Mouse (Mus musculus) gastrocnemius, postnatal 14 days (tissue): ENCODE results near the gene Col19a1. TPM values are rescaled to one million over a fixed set of nuclear protein-coding genes. Genes with fewer than 3 reads are reported as not detected.

Source experiments
- DNase-seq: peaks from one replicate; pipeline ENCODE4 v3.0.0; 2021; ENCODE audit warnings: mixed read lengths
- intact Hi-C: fragments of 180-260 bp; cut with DNase I; formaldehyde crosslinking; loops from one replicate; pipeline ENCODE4 v1.15.1; 2025; ENCODE audit warnings: low total_unique reads
- total RNA-seq, 2 experiments: library from RNA; stranded (reverse); gene quantifications; 2 replicates each; pipeline ENCODE4 v1.2.3; 2021

Gene Col19a1
- total RNA-seq, 2 experiments from 2014 or later = 3.6 TPM

DNA sequence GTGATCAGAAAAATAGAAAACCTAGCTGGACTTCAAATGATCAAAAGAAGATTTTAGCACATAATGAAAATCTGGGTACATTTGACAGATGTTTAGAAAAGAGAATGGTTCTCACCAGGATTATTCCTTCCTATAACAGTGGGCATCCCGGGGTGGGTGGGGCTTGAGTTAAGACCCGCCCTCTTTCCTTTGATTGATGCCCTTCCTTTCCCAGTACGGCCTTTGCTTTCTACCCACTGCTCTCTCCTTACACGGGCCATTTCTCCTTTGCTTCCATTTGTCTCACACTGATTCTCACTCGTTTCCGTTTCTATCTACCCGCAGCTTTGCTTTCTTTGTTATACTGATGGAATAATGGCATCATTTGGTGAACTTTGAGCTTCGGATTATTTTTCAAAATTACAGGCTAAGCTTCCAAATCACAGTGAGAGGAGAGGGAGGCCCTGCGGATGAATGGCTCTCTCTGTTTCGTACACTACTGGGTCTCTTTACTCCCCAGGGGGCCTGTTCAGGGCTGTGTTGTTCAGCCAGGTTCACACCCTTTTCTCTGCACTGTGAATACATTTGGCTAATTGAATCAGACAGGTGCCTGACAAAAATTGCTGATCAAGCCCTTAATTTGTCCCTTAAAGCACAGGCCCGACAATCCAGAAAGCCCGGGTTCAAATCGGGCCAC, 341.4 kb downstream of the Col19a1 start:
- no peak for DNase-seq
- intact Hi-C loops = loop anchor here (10.0 kb wide), 1 partner anchor 111 kb away; no protein-coding TSS in a partner anchor

DNA sequence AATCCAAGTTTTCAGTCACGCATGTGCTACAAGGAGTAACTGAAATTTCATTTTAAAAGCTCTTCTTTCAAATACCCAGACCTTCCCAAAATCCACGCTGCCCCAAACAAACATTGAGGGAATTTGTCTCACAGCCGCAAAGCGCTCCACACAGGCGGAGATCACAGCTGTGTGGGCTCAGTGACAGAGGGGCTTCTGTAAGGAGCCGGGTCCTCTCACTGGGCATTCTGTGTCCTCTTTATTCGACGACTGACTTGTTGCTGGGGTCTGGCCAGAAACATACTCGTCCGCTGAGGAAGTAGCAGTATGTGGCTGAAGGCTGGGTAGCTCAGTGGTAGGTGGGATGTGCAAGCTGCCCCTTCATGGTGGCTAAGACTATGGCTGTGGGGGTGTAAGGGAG, 342.3 kb downstream of the Col19a1 start:
- no peak for DNase-seq
- intact Hi-C loops = loop anchor here (10.0 kb wide), 1 partner anchor 110 kb away; no protein-coding TSS in a partner anchor

DNA sequence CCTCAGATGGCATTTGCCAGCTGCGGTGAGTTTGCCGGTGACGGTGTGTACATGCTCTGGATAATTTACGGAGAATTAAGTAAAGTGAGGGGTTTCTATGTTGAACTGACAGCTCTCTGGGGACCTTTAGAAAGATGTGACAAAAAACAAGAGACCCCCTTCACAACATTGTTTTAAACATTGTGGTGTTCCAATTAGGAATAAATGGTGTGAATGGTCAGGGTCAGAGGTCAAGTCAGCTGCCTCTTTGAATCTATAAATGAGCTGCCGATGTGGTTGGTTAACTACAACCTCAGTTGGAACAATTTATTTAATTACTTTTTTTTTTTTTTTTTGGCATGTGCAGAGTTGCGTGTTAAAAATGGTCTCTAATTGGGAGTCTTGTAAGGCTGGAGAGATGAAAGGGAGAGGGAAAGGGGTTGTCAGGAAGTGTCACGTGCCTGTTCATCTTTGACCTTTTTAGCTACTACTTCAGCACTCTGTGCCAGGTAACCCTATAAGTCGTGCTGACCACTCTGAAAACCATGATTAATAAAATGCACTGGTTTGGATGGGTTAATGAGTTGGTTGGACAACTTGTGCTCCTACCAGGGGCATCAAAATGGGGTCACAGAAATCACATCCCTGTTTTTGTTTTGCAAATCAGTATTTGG, 347.1 kb downstream of the Col19a1 start:
- intact Hi-C loops = loop anchor here (10.0 kb wide), 1 partner anchor 105 kb away; no protein-coding TSS in a partner anchor
- no peak for DNase-seq

DNA sequence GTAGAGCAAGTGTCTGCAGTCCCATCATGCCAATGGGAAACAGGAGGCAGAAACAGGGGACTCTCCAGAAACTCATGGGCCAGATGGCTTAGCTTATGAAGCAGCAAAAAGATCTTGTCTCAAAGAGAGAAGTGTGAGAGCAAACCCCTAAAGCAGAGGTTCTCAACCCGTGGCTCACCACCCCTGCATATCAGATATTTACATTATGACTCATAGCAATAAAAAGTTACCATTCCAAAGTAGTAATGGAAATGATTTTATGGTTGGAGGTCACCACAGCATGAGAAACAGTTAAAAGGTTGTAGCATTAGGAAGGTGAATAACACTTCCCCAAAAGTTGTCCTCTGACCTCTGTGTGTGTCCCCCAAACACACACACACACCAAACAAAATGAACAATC, 350.9 kb downstream of the Col19a1 start:
- DNase-seq = no peak
- intact Hi-C loops = no loop called here

DNA sequence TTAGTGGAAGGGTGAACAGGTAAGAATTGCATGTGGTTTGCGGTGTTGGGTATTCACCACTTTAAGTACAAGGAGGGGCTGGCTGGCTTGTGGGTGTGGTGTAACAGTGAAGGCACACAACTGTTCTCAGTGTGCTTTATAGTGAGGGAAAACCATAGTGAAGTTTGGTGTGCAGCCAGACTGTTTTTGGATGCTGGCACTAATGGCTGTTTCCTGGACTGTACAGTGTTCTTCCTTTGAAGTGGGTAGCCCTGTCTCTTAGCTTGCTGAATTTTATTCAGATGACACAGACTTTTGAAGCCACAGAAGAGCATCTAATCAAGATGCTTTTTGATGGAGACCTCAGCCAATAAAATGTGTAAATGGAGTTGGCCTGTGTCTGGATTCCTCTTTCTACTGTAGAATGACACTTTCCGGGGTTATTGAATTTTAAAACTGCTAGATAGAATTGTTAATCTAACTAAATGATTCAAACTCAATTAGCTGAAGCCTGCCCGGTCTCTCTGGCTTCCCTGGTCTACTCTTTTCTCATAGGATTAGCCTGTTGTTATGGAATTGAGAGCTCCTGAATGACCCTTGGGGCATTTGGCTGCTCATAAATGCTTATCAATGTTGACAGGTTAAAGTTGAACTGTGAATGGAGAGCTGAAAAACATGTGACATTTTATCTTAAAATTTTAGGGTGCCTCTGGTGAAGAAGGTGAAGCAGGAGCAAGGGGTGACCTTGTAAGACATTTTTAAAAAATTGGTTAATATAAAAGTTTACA, 355.6 kb downstream of the Col19a1 start:
- no peak for DNase-seq
- intact Hi-C loops = no loop called here

DNA sequence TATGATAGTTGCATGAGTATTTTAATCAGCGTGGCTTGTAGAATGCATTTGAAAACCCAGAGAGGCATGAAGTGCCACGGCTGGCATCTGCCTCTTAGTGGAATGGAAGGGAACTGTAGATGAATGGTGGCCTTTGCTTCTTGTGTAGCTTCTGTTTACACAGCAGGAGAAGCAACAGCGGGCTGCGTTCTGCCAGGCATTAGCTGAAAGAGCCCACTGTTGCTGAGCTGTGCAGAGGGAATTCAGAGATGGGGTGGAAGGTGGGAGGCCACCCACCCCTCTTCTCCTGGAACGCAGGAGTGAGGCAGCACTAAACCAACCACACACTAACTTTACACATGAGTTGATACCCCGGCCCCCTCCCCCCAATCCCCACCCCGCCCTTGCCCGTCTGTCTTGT, 356.8 kb downstream of the Col19a1 start:
- no peak for DNase-seq
- intact Hi-C loops = no loop called here

DNA sequence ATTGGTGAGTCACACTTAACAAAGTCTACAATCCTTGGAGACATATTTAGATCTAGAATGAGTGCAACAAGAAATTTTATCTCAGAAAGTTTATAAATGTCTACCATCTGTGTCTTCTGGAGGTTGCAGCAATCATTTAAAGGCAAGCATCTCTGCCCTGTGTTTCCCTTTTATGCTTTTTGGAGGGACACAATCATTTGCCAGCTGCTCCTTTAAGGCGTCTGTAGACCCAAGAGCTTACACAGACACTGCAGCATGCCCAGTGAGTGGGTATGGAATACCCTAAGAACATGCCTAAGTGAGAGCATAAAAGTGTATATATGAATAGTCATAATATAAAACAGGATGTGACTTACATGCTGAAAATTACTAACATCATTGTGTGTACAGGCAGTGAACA, 357.7 kb downstream of the Col19a1 start:
- no peak for DNase-seq
- intact Hi-C loops = no loop called here

DNA sequence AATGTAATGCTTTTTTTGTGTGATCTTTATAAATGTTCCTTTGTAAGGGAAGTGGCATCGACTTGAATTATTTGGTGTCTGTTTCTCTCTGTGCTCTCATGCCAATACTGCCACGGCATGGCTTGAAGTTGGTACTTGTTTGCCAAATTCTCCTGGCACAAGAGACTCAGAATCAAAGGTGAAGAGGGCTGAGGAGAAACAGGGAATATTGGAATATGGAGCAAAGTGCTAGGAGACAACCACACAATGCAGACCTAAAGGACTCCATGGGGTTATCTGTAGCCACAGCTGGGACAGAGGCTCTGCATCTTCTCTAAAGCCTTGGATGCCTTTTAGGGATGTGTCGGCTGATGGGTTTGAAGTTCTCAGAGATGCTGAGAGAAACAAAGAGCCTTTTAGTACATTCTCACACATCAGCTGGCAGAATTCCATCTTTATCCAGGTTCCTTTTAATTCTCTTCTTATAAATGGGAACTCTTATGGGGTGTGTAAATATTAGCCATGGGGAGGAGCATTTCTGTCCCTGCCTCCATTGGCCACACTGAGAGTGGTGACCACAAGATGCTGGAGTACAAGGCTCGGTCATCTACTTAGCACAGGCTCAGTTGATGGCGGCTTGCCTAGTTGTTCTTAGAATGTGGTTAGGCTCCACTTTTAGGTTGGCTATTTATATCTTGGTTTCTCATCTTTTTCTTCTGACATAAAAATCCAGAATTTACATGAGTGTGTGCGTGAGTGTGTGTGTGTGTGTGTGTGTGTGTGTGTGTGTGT, 360.1 kb downstream of the Col19a1 start:
- DNase-seq = no peak
- intact Hi-C loops = no loop called here

DNA sequence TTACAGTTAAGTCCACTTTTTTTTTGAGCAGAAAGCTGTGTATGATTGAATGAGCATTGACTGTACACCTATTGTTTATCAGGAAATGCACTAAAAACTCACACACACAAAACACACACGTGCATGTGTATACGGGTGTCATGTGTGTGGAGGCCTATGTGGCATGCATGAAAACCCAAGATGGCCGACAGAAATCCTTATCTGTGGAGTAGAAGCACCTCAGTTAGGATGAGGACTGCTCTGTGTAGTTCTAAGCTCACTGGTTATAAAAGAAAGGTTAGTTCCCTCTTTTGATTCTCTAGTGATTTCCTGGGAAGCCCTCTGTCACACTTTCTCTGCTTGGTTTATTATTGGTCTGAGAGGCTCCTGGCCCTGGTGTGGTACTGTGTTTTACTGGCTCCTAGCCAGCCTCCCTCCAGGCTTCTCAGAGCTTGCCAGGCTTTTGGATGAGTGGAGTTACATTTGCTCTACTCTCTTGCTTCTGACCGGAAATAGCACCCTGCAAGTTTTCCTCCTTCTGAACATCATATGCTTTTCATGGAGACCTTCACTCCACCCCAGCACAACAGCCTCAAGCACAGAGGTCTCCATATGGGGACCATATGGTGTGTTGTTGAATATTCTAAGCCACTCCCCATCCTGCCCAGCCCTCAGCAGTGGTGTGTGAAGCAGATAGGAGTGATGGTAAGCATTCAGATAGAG, 361.3 kb downstream of the Col19a1 start:
- intact Hi-C loops = no loop called here
- no peak for DNase-seq

DNA sequence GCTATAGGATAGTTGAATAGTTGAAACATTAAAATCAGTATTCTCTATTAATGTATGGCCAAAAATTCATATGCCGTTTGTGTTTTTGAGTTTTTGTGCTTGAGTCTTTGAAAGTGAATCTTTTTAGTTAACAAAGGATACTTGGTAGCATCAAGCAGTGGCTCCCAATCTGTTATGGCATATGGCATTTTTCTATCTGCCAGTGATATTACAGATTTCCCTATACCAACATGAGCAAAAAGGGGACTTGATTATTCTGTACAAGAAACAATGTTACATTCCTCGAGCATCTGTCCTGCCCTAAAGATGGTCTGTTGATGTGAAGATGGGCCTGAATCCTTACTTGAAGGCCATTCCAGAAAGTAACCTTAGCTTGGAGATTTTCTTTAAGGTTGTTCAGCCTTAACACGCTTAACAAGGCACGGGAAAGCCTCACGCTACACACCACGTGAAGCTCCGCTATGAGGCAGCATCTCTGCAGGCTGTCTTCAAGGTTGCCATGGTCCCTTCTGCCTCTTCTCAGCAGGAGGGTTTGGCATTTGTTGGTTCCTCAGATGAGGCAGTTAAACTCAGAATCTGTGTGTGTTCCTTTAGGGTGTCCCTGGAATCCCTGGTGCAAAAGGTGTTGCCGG, 364.2 kb downstream of the Col19a1 start:
- DNase-seq = no peak
- intact Hi-C loops = no loop called here

DNA sequence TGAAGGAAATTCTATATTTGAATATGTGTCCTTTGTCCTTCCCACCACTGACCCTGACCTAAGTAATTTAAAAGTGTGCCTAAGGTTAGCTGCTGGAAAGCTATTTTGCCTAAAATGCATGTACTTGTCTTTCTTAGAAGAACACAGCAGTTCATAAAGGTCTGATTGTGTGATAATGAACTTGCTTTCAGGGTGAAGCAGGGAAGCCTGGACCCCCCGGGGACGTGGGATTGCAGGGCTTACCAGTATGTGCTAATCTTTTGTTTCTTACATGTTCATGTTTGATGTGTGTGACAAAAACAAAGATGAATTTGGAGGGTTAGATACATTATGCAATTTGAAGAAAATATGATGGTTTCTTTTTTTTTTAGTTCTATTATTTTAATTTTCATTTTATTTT, 365.0 kb downstream of the Col19a1 start:
- intact Hi-C loops = no loop called here
- no peak for DNase-seq

DNA sequence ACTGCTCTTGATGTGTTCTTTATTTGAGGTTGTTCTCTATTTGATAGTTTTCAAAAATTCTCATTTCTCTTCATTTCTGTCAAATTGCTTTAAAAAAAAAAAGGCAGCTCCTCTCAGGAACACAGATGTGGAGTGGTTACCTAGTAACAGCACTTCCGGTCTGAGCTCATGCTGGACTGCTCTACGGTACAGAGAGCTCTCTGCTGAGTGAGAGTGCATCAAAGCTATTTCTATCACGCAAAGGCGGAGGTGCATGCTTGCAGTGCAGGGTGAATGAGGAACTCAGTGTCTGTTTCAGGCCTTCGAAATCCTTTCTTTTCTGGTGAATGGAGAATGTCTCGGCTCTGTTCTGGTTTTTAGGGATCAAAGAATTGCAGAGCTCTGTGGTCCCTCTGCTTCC, 368.2 kb downstream of the Col19a1 start:
- intact Hi-C loops = no loop called here

More for the DNA sequence above, 368.2 kb downstream of the Col19a1 start:
- DNase-seq = no peak

Other genes starting within 250 kb of the Col19a1 start
- 10 to 100 TPM; 30.5 to 31.1 TPM for gene Lmbrd1, start 91.2 kb upstream of the Col19a1 start, total RNA-seq